Mouse (Mus musculus) neural tube, embryonic 14.5 days (tissue): ENCODE measurements at regions not wholly inside any gene's neighbourhood (a gene's known extent, or its start where the extent isn't known, plus 50 kb on each side); places are given as distances from the start of the nearest gene placed in this dataset.

Experiments used
- ATAC-seq: fragments of 200-750 bp; cut with Nextera tagmentation; 2 replicates; pipeline ENCODE4 v1.8.0; 2017; ENCODE audit warnings: low read depth, mild to moderate bottlenecking, moderate TSS enrichment, moderate library complexity
- H3K27ac ChIP-seq: fragments of 300-500 bp; sonication (generic); 2 replicates; pipeline ENCODE4 v1.5.1; 2014; ENCODE audit warnings: low read depth, mild to moderate bottlenecking, control low read depth, low read length, moderate library complexity, mixed read lengths
- H3K27me3 ChIP-seq: fragments of 300-500 bp; sonication (generic); 2 replicates; pipeline ENCODE4 v1.6.1; 2014; ENCODE audit warnings: low read length; ENCODE audit not compliant: control insufficient read depth, insufficient read depth
- H3K36me3 ChIP-seq: fragments of 300-500 bp; sonication (generic); 2 replicates; pipeline ENCODE4 v1.6.1; 2014; ENCODE audit warnings: low read length, mixed read lengths; ENCODE audit not compliant: control insufficient read depth, insufficient read depth
- H3K4me1 ChIP-seq: fragments of 300-500 bp; sonication (generic); 2 replicates; pipeline ENCODE4 v1.6.1; 2014; ENCODE audit warnings: low read length; ENCODE audit not compliant: control insufficient read depth, insufficient read depth
- H3K4me2 ChIP-seq: fragments of 300-500 bp; sonication (generic); 2 replicates; pipeline ENCODE4 v1.6.1; 2014; ENCODE audit warnings: mild to moderate bottlenecking, low read depth, low read length, control low read depth
- H3K4me3 ChIP-seq: fragments of 300-500 bp; sonication (generic); 2 replicates; pipeline ENCODE4 v1.5.1; 2014; ENCODE audit warnings: low read depth, low read length, control low read depth, mixed read lengths
- H3K9ac ChIP-seq: fragments of 300-500 bp; sonication (generic); replicated peaks from 2 replicates; pipeline ENCODE4 v1.6.1; 2014; ENCODE audit warnings: low read depth, mild to moderate bottlenecking, control low read depth, low read length, mixed read lengths
- H3K9me3 ChIP-seq: fragments of 300-500 bp; sonication (generic); 2 replicates; pipeline ENCODE4 v1.6.1; 2016; ENCODE audit warnings: low read length; ENCODE audit not compliant: control insufficient read depth
- WGBS: fragments of 180-500 bp; shearing (Covaris S2); extraction: QIAGEN DNeasy Blood & Tissue Kit; methylation state at CpG from one replicate; pipeline ENCODE4 v1.1.7; 2014; 5-methylcytosine and 5-hydroxymethylcytosine counted together

GRCm38 (mm10) chr7:71556473-71556872 is 205.2 kb upstream of the Gm10295 start:
- H3K36me3 ChIP-seq: no peaks in the 10 kb centered on the region
- no peak overlapping the region for H3K27ac ChIP-seq
- H3K4me3 ChIP-seq: no peak overlapping the region
- WGBS: 90% methylated on average over 5 of the region's 5 CpGs
- H3K9ac ChIP-seq: no peak overlapping the region
- H3K9me3 ChIP-seq: no peaks in the 10 kb centered on the region
- no peak for ATAC-seq
- H3K27me3 ChIP-seq: no peaks in the 10 kb centered on the region
- no peak overlapping the region for H3K4me2 ChIP-seq
- H3K4me1 ChIP-seq: no peaks in the 10 kb centered on the region

GRCm38 (mm10) chr7:71555476-71555875 is 204.2 kb upstream of the Gm10295 start:
- Histone ChIP-seq H3K27me3 (no peaks in the 10 kb centered on the region), H3K4me2 (no peak overlapping the region), H3K4me1 (no peaks in the 10 kb centered on the region), H3K9ac (no peak overlapping the region), H3K36me3 (no peaks in the 10 kb centered on the region), H3K9me3 (no peaks in the 10 kb centered on the region), H3K27ac (no peak overlapping the region), H3K4me3 (no peak overlapping the region)
- no peak for ATAC-seq
- WGBS: 84% methylated on average over 3 of the region's 3 CpGs

DNA sequence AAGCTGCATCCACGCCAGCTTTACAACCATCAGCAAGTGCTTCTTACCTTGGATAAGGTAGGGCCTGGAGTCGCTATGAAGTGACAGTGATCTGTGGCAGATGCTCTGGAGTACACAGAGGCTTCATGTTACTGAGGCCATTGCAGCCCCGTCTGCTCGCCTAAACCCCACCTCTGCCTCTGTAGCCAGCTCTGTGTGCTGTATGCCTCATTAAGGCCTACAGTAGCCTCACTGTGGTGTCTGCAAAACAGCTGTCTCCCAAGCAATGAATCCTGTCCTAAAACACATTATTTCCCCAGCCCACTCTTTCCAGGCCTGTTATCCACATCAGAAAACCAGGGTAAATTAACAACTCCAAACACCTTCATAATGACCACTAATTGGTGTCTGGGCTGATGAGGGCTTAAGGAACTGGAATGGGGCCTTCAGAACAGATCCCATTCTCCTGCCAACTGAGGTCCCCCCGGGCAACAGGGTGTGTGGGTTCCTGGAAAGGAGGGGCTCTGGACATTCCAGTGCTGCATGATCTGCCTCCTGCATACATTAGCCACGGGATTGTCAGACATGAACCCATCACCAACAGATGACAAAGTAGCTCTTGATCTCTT is 195.4 kb upstream of the Gm10295 start:
- Histone ChIP-seq H3K27ac (no peak overlapping the region), H3K4me1 (no peaks in the 10 kb centered on the region), H3K4me3 (no peak overlapping the region), H3K4me2 (no peak overlapping the region), H3K27me3 (no peaks in the 10 kb centered on the region), H3K36me3 (no peaks in the 10 kb centered on the region), H3K9me3 (no peaks in the 10 kb centered on the region), H3K9ac (no peak overlapping the region)
- 72% methylated on average over 6 of the region's 6 CpGs for WGBS
- ATAC-seq: no peak

DNA sequence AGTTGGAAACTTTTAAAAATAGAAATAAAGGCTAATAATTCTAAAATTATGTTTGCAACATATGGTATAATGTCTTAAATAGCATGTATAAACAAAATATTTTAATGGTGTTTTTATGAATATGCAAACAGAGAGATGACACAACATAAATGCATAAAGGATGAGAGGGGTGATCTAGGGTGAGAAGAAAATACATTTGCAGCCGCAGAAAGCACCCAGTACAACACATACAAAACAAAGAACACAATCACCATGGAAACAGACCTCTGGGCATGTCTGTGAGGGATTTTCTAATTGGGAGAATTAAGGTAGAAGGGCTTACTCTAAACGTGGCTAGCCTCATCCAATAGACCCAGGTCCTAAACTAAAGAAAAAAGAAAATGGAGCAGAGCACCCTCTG is 190.2 kb upstream of the Gm10295 start:
- no peak overlapping the region for H3K4me2 ChIP-seq
- no peak overlapping the region for H3K27ac ChIP-seq
- no peaks in the 10 kb centered on the region for H3K9me3 ChIP-seq
- no peak overlapping the region for H3K4me3 ChIP-seq
- no peaks in the 10 kb centered on the region for H3K27me3 ChIP-seq
- ATAC-seq: no peak
- 61% methylated on average over 2 of the region's 2 CpGs for WGBS
- no peaks in the 10 kb centered on the region for H3K36me3 ChIP-seq
- no peaks in the 10 kb centered on the region for H3K4me1 ChIP-seq
- no peak overlapping the region for H3K9ac ChIP-seq

GRCm38 (mm10) chr7:71533109-71533508 is 181.8 kb upstream of the Gm10295 start:
- 26% methylated on average over 5 of the region's 5 CpGs for WGBS
- Histone ChIP-seq H3K9me3 (no peaks in the 10 kb centered on the region), H3K27ac (no peak overlapping the region), H3K9ac (no peak overlapping the region), H3K4me3 (no peak overlapping the region), H3K36me3 (no peaks in the 10 kb centered on the region), H3K4me1 (0 out of 2 replicates have a peak, but pooled peaks cover 2% of the 10 kb centered on the region), H3K27me3 (no peaks in the 10 kb centered on the region), H3K4me2 (no peak overlapping the region)
- peak; percentile 71 for ATAC-seq

GRCm38 (mm10) chr7:71531496-71531895 is 180.2 kb upstream of the Gm10295 start:
- no peak overlapping the region for H3K4me2 ChIP-seq
- no peaks in the 10 kb centered on the region for H3K27me3 ChIP-seq
- 62% methylated on average over 6 of the region's 6 CpGs for WGBS
- H3K4me1 ChIP-seq: 0 out of 2 replicates have a peak, but pooled peaks cover 2% of the 10 kb centered on the region
- H3K36me3 ChIP-seq: no peaks in the 10 kb centered on the region
- no peaks in the 10 kb centered on the region for H3K9me3 ChIP-seq
- no peak overlapping the region for H3K9ac ChIP-seq
- H3K27ac ChIP-seq: no peak overlapping the region
- ATAC-seq: no peak
- H3K4me3 ChIP-seq: no peak overlapping the region

DNA sequence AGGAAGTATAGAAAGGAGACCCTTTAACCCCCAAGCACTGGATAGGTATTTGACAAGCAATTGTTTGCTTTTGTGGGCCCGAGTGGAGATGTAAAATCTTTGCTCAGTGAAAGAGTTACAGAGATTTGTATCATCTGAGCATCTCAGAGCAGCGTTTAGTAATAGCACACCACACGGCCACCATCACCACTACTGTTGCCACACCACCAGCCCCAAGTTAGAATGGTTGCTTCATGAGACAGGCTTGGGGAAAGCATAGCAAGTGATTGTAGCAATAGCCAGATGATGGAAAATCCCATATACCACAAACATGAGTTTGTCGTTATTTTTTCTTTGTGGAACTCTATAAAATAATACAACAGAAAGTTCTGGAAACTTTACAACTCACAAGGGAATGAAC is 179.6 kb upstream of the Gm10295 start:
- 0 out of 2 replicates have a peak, but pooled peaks cover 2% of the 10 kb centered on the region for H3K4me1 ChIP-seq
- no peak overlapping the region for H3K9ac ChIP-seq
- no peak overlapping the region for H3K4me3 ChIP-seq
- H3K36me3 ChIP-seq: no peaks in the 10 kb centered on the region
- H3K27ac ChIP-seq: no peak overlapping the region
- no peak for ATAC-seq
- whole genome bisulfite sequencing: 76% methylated on average over 4 of the region's 4 CpGs
- no peaks in the 10 kb centered on the region for H3K27me3 ChIP-seq
- H3K4me2 ChIP-seq: no peak overlapping the region
- no peaks in the 10 kb centered on the region for H3K9me3 ChIP-seq

DNA sequence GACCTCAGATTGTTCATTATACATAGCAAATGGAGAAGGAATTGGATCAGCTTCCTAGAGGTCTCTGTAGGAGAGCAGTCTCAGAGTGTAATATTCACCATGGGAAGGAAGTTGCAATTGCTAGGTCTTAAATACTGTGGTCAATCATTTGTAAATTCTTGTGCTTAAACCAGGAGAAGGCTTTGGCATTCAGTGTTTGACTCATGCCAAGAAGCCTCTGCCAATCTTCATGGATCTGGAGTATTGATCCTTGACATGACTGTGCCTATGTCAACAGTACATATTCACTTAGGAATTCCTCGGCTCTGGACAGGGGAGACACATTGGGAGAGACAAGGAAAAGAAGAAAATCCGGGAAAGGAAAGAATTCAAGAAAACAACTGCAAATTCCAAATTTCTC is 174.9 kb upstream of the Gm10295 start:
- ATAC-seq: no peak
- no peak overlapping the region for H3K4me2 ChIP-seq
- WGBS: 93% methylated on average over 2 of the region's 2 CpGs
- no peaks in the 10 kb centered on the region for H3K36me3 ChIP-seq
- no peak overlapping the region for H3K4me3 ChIP-seq
- H3K4me1 ChIP-seq: no peaks in the 10 kb centered on the region
- H3K9me3 ChIP-seq: no peaks in the 10 kb centered on the region
- H3K9ac ChIP-seq: no peak overlapping the region
- no peaks in the 10 kb centered on the region for H3K27me3 ChIP-seq
- no peak overlapping the region for H3K27ac ChIP-seq

DNA sequence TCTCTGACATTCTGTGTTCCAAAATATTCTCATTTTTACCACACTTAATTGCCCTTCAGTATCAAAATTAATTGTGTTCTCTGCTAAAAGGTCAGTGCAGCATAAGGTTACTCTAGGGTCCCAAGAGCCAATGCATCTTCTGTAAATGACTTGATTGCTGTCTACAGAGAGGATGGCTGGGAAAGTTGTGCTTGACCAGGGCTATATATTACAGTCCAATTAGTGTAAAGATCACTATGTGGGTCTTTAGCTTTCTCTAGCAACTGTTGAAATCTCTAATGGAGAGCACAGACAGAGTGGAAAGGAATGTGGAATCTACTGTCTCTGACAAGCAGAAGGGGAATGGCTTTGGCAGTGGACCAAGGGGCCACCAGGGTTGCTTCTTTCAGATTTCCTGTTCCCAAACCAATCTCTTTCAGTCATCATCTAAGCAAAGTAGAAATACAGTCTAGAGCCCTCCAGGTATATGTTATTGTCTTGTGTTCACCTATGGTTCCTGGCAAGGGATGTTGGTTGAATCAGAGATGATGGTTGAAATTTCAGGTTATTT is 173.4 kb upstream of the Gm10295 start:
- H3K4me3 ChIP-seq: no peak overlapping the region
- no peak overlapping the region for H3K27ac ChIP-seq
- ATAC-seq: no peak
- no peaks in the 10 kb centered on the region for H3K27me3 ChIP-seq
- H3K4me2 ChIP-seq: no peak overlapping the region
- no peak overlapping the region for H3K9ac ChIP-seq
- no peaks in the 10 kb centered on the region for H3K4me1 ChIP-seq
- no peaks in the 10 kb centered on the region for H3K9me3 ChIP-seq
- H3K36me3 ChIP-seq: no peaks in the 10 kb centered on the region
